Mouse (Mus musculus): ENCODE measurements around the gene Sumo3.
A peak's percentile ranks its signal among the peaks of the same experiment; 100 is the strongest.

Gene Sumo3

DNA sequence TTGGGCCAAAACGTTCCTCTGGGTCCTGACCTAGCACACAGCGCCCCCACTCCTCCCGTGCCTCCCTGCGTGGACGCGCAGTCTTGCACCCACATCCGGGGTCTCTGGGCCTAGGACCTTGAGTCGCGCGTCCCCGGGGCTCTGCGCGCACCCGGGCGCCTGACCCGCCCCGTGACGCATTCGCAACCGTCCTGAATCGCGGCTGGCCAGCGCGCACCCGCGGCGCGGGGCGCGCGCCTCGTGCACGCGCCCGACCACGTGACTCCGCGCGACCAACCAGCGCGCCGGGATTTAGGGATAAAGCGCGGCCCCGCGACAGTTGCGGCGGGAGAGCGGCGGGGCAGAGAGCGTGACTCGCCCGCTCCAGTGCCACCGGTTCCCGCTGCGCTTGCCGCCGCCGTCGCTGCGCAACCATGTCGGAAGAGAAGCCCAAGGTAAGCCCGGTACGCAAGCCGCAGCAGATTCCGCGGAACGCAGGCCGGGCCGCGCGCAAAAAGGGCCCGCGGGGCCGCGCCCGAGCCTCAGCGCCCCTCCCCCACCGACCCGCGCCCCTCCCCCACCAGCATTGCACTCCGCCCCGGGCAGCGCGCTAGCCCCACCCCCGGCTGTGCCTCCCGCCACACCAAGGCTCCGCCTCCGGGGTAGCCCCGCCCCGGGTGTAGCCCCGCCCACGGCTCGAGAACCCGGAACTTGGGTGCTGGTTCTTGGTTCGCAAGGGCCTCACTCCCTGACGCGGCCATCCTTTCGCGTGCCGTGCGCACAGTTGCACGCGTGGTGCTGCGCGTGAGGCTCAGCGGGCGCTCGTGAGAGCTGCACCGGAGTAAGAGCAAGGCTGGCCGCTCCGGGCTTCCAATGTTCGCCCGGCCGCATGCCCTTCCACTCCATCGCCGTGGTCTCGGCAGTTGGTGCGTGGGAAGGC, at the start of gene Sumo3, which contains the start of gene Gm49325:
TSS of gene Sumo3 (plus strand) at position 190 of the 919 bp plus-strand sequence.
TSS of gene Gm49325 (plus strand) at position 290 of the 919 bp plus-strand sequence.
- peak; percentile 97 to 100 for DNase-seq

DNA sequence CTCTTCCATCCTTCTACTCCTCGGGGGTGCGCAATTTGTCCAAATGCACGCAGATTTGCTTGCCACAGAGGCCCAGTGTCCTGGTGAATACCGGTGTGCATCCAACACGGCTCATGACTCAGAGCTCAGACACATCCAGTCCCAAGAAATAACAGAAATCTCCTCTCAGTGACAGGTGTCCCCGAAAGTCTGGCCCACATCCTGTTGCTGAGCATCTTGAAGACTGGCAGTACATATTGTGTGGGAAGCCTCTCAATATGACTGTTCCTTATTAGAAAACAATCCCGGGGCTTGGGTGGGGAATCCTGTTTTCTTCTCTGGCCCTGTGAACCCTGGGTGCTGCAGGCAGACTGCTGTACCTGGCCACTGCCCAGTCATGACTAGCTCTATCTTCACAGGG, 49.3 kb upstream of the Sumo3 start:
- DNase-seq: no peak

DNA sequence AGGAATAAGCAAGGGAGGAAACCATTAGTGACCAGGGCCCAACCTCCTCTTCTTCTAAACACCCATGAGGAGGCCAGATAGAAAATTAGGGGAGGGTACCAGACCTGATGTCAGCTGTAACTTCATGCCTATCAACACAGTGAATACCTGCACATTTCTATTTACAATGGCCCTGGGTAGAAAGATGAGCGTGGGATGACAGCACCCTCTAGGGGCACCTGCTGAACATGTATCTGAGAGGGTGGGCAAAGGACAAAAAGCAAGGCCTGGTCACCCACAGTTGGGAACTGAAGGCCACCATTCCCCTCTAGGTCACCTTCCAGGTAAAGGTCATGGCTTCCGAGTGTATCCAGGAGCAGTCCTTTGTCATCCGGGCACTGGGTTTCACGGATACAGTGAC, 48.3 kb upstream of the Sumo3 start:
- DNase-seq: peak in 1 of 2 experiments; percentile 65

DNA sequence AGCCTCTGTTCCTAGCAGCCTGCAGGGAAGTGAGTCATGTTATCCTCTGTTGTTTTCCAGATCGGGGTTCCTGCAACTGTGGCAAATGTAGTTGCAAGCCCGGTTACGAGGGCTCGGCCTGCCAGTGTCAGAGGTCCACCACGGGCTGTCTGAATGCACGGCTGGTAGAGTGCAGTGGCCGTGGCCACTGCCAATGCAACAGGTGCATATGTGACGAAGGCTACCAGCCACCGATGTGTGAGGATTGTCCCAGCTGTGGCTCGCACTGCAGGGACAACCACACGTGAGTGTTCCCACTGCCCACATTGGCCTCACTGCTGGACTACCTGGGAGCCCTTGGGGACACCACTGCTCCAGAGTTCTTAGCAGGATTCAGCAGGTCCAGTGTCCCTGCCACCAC, 45.8 kb upstream of the Sumo3 start:
- DNase-seq: no peak

DNA sequence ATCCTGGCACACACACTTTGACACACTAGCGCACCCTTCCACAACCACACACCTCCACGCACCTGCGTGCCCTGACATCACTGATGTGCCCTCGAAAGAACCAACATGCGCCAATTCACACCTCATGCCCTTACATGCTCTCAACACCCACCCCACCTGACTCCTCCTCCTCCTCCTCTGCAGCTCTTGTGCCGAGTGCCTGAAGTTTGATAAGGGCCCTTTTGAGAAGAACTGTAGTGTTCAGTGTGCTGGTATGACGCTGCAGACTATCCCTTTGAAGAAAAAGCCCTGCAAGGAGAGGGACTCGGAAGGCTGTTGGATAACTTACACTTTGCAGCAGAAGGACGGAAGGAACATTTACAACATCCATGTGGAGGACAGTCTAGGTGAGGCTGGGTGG, 45.1 kb upstream of the Sumo3 start:
- DNase-seq: no peak

DNA sequence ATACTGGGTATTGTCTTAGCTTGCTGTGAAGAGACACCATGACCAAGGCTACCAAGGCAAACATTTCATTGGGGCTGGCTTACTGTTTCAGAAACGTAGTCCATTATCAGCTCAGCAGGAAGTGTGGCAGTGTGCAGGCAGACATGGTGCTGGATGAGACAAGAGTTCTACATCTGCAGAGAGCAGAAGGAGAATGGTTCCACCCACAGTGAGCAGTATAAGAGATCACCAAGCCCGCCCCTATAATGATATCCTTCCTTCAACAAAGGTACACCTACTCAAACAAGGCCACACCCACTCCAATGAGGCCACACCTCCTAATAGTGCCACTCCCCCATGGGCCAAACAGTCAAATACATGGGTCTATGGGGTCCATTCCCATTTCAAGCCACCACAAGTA, 44.4 kb upstream of the Sumo3 start:
- DNase-seq: no peak

DNA sequence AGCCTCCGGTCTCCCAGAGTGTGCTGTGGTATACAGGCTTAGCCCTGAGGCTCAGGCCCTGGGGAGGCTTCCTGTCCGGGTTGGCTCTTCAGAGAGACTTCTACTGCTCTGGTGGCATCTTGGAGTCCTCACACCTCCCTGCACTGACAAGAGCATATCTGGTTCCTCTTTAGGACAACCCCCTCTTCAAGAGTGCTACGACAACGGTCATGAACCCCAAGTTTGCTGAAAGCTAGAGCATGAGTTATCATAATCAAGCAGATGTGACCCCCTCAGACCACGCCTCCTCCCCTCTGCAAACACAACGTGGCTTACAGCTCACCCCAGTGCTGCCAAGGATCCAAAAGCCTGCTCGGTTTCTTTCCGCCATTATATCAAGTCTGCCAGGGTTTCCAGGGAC, 40.9 kb upstream of the Sumo3 start:
- DNase-seq: no peak

DNA sequence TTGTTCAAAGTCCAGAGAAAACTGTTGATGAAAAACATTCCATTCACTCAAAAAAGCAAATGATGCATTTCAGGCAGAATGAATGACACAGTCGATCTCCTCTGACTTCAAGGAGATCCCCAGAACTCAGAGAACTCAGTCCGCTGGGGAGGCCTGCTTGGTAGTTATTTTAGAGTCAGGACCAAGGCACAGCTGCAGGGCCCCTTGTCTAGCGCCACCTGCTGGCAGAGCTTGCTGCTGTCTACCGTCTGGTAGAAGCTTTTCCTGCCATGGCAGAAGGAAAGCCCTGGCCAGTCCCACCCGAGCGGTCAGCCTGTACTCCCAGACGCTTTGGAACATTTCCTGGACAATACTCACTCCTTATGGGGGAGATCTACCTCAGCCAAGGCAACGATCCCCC, 39.2 kb upstream of the Sumo3 start:
- DNase-seq: peak; percentile 87 to 97

DNA sequence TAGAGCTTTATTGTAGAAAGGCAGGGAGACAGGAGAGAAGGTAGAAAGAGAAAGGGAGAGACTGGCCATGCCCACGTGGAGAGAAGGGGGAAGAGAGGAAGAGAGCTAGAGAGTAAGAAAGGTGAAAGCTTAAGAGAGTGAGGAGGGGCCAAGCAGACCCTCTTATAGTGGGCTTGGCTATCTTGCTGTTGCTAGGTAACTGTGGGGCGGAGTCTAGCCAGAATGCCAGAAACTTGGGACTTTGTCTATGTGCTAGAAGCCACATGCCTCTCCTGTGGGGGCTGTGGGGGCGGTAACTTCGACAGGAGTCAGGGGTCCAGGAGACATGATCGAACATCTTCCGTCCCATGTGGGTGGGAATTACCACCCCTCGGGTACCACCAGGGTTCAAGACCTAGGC, 36.4 kb upstream of the Sumo3 start:
- no peak for DNase-seq

DNA sequence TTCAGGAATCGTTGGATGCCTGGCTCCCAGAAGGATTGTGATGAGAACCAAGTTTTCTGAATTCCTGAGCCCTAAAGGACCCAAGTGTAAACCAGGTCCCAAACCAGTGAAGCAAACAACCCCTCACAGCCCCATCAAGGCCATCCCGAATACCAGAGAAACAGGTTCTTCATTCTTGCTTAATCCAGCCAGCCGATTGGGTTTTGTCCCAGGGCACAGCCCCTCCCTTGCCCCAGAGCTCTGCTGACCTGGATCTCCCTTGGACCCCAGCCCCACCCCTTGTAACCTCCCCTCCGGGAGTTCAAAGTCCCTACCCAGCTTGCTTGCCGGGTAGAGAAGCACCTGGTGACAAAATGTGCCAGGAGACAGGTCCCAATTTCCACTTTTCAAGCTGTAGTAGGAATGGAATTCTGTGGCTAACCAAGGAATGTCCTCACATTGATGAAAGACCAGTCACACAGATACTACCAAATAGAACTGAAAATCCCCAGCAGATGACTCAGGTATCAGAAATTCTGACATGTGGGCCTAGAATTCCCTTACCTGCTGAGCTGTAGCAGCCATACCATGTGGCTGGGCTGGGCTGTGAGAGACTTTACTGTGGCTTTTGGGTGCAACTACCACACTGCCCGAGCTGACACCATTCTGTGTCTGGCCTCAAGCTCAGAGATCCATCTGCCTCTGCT, 35.8 kb upstream of the Sumo3 start:
- peak; percentile 76 for DNase-seq

DNA sequence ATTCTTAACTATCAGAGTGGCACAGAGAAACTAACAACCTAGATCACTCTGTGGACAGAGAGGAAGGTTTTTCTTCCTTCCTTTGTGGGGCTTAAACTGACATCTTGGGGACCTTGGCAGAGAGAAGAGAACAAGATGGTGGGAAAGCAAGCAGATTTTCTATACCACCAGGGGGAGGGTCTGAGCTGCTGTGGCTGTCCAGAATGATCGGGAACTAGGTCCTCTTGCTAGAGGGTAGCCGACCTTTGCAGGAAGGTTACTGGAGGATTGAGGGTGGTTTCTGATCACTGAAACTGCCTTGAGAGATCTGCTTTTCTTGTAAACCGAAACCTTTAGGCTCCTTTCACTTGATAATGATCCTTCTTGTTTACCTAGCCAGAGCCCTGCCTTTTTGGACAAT, 33.7 kb upstream of the Sumo3 start:
- no peak for DNase-seq

DNA sequence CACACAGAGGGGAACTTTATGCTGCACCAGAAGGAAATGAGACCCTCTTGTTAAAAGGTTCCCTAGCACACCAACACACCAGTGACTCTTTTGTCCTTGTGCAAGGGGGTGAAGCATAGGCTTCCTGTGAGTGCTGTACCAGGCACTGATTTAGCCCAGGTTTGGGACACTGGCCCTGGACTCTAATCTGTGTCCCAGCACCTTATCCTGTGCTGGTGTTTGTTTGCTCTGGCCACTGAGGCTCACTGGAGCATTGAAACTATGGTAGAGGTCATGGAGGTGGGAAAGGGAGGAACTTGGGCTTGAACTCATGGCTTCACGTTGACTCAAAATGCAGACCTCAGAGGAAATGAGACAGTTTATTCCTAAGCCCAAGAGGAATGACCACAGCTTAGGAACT, 32.7 kb upstream of the Sumo3 start:
- no peak for DNase-seq

DNA sequence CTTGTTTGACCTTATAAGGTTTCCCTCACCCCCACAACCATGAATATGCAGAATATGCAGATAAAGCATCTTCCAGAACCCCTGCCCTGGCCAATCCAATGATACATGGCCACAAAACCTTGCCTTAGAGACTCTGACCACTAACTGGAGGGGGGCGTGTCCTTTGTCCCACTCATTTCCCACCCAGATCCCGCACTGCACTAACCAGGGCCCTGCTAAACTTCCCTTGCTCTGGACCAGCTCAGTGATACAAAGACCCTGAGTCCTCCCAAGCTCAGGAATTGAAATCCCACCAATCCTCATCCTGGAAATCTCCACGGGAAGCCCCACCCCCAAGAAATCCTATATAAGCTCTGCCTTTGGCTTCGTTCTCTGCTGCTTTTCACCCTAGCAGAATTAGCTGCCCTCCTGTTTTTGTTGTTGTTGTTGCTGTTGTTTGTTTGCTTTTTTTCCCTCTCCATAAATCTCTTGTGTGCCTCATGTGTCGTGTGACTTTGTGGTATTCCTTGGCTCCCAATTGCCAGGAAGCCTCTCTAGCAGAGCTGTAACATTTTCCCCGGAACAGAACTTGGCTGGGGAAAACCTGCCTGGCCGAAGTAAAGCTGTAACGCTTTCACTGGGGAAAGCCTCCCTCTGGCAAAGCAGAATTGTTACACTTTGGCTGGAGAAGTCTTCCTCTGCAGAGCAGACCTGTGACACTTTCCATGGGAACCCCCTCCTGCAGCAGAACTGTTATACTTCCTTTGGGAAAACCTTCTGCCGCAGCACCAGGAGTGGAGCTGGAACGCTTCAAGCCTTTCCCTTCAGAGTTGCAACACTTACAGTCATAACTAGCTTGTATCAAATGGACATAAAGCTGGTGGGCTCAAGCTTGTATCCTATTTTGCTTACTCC, 25.6 kb upstream of the Sumo3 start:
- no peak for DNase-seq

DNA sequence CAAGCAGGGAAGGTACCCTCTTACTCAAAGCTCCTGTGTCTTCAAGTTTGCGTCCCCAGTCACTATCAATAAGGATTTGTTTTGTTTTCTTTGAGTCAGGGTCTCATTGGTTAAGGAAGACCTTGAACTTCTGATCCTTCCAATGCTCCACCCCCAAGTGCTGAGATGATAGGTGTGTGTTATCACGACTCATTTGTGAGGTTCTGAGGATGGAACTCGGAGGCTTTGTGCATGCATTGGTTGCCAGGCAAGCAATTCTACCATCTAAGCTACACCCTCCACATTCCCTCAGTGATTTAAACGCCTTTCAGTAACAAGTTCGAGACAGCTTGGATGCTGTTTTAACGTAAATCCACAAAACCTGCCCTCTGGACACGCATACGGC, 24.9 kb upstream of the Sumo3 start:
- no peak for DNase-seq

DNA sequence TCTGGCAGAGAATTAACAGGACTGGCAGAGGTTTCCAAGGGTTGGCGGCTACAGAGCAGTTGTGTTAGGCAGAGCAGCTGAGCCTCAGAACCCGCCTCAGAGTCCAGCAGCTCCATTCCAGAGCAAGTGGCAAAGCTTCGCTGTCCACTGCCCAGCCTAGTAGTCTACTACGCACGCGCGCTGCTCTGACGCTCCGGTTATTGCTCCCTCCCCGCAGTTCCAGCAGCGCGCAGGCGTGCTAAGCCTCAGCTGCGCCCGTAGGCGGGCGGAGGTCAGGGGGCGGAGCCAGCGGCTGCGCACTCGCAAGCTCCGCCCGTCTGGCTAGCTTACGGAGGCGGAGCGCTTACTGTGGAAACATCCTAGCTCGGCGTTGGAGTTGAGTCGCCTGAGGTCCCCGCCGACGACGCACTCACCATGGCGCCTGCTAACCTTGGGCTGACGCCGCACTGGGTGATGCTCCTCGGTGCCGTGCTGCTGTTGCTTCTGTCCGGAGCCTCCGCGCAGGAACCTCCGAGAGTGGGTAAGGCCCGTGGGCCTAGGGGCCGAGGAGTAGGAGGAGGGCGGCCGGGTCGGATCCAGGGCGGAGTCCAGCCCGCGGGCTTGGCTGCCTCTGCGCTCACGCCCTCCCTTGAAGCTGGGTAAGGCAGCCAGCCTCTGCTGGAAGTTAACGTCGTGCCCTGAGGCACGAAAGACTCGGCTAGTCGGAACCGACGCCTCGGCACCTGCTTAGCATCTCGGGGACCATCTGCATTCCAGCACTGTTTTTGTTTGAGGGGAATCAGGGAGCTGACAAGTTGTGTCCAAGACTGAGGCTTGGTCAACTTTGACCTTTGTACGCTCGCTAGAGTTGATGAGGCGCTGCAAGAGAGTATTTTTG, 24.3 kb upstream of the Sumo3 start, which contains the start of gene Pttg1ip:
TSS of gene Pttg1ip (plus strand) at position 313 of the 877 bp plus-strand sequence.
- DNase-seq: peak; percentile 97 to 98

DNA sequence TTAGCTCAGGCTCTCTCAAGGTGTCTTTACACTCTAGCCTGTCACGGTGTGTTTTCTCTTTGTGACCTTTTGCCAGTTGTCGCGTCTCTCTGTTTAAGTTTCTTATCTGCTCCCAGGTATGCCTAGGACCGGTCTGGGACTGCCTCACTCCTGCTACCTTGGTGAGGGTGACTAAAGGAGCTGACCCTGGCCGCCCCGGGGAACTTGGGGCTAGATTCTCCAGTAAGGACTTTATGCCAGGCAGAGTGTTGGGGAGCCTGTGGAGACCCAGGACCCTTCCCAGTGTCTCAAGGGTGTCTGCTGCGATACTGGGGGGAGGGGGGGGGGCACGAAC, 23.6 kb upstream of the Sumo3 start:
- DNase-seq: no peak

DNA sequence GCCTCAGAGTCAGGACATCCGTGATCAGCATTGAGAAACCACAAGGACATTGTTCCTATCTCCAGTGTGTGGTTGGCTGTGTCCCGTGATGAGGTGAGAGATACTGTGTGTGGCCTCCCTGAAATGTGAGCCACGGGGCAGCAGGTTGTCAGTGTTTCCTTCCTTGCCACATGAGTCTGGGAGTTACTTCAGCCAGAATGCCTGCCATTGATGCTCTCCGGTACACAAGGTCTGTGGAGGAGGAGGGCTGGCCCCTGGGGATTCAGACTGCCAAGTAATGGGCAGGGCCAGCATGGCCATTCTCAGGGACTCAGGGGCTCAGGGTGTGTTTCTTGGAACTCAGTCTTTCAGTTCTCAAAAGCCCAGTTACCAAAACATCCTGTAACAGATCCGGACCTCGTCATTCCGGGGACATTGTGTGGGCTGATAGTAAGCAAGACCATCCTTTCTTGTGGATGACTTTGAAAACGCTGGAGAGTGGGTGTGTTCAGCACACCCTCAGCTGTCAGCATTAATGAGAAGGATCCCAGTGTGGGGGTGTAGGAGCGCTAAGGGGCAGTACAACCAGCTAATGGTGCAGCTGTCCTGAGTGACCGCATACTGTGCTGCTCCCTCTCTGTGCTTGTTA, 22.0 kb upstream of the Sumo3 start:
- DNase-seq: peak; percentile 61 to 76

DNA sequence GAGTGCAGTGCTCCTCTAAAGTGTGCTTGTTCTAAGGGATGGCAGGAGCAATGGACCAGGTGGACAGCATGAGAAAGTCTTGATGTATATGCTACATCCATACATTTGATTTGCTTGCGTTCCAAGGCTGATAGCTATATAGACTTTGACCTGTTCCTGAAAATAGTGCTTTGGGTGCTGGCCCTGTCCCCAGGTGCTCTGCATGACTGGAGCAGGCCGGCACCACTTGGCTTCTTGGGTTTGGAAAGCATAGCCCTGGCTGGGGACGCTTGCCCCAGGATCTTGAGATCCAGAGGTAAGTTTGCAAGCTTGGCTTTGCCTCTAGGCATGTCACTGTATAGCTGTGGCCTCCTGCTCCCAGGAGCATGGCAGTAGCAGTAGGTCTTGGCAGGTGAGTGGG, 19.3 kb upstream of the Sumo3 start:
- DNase-seq: peak in 1 of 2 experiments; percentile 50

DNA sequence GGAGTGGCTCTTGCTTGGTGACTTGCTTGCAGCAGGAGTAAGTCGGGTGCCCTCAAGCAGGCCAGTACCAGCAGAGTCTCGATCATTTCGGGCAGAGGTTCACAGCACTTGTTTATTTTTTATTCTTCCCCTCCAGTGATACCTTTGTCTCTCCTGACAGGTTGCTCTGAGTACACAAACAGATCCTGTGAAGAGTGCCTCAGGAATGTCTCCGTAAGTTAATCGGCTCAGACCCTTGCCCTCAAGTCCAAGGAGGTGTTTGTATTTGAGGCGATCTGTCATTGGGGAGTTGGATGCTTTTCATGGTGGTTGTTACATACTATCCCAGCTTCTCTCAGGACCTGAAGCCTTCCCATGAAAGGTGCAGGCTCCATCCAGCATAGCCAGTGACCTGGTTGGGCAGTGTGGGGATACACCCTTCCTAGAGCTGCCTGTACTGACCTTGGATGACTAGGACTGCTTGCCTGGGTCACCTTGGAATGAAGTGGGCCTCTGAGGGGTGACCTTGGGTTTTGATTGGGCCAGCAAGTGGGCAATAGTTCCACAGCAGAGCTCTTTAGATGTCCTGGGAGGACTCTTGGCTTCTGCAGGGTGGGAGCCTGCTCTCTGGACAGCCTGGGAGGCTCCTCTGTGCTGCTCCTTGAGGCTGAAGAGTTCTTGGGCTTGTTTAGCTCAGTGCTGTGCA, 18.7 kb upstream of the Sumo3 start:
- DNase-seq: peak; percentile 53 to 67

DNA sequence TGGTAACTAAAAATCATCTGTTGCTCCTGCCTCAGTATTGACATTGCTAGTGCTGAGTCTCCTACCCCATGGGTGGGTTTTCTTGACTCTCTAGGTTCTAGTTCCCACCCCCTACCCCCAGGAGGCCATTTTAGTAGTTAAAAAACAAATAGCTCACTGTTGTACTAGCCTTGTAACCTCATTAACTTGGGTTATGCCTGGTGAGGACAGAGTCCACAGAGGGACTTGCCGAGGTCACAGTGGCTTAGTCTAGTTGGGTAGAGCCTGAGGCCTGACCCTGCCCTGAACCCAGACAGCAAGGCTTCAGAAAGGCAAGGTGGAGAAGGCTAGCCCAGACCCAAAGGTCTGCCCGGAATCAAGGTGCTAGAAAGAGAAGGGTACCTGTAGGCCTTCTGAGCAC, 17.9 kb upstream of the Sumo3 start:
- DNase-seq: peak; percentile 56 to 71

DNA sequence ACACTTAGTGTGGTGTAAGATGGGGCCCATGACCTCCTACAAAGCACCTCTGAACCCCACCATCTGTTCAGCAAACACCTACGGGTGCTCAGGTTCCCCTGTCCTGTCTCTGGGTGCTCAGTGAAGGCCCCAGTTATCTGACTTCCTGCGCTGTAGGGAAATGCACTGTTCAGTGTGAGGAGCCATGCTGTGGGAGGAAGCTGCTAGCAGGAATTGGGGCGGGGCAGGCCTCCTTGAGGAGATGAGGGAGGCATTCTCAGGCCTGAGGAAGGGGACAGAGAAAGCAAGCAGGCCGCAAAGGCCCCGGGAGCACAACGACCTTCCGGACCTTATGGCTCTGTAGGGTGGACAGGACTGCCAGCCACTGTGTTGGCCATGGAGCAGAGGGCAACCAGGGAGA, 16.8 kb upstream of the Sumo3 start:
- no peak for DNase-seq
